Mouse (Mus musculus) spleen, postnatal 36 days (tissue): ENCODE measurements at regions not wholly inside any gene's neighbourhood (a gene's known extent, or its start where the extent isn't known, plus 50 kb on each side); places are given as distances from the start of the nearest gene placed in this dataset.

Source experiments
- DNase-seq, 2 experiments: peaks; one replicate each; pipeline ENCODE4 v3.0.0; 2022; ENCODE audit warnings: low spot score in 2 of 2, mixed read lengths in 1 of 2

- DNase-seq: no peak
Observed at GRCm38 (mm10) chr5:73729646-73730045, 78.5 kb downstream of the Spata18 start.

- DNase-seq: no peak
Observed at GRCm38 (mm10) chr5:73731423-73731822, 80.2 kb downstream of the Spata18 start.

DNA sequence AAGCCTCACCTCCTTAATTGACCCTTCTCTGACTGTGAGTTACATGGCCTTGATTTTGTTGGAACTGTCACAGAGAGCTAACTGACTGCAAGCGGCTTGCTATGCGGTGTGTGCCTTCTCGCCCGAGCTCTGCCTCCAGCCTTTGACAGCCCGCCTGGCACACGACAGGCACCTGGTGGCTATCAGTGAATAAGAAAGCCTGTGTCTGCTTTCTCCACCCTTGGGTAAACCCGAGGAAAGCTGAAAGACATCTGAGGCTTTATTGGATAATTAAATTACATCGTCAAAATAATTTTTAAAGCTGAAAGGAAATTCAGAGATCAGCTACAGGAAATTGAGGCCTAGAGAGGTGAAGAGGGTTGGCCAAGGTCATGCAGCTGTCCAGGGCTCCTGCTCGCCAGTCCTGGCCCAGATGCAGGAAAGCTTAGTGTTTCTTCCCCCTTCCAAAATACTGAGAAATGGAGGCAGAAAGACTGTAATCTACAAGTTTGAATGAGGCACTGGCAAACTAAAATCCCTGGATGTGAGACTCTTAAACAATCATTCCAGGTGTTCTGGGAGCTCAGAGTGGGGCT, 80.9 kb downstream of the Spata18 start:
- no peak for DNase-seq

DNA sequence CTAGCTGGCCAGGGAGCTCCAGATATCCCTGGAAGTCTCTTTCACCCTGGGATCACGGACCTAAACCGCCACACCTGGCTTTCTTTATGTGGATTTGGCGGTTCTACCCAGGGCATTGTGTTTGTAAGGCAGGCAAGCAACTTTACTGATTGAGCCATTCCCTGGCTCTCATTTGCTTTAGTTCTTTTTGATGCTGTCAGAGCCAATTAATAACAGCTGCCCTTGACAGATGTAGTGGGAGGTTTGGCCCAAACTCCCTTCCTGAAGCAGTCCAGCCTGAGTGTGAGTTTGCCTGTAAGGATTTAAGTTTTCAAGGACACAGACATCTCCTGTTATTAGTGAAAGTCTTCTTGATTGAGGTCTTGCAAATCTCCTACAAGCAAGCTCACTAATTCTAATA, 89.6 kb downstream of the Spata18 start:
- DNase-seq: no peak

GRCm38 (mm10) chr5:73741441-73741840, 90.3 kb downstream of the Spata18 start:
- DNase-seq: no peak

GRCm38 (mm10) chr5:73743953-73744352, 92.8 kb downstream of the Spata18 start:
- DNase-seq: no peak

DNA sequence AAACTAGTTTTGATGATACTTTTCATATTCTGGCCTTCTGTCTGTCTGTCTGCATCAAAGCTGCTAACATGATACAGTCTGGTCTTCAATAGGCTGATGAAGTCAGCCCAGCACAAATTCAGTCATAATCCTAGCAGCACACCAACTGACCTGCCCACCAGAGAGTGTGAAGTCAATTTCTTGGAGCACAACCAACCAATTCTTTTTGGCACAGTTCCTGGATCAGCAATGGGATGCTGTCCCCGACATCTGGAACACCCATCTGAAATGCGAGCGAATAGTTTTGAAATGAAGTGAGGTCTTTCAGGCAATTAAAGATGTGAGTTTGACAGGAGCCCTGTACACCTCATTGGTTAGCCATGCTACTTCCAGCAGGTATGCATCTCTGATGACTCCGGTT, 98.6 kb downstream of the Spata18 start:
- DNase-seq: no peak

DNA sequence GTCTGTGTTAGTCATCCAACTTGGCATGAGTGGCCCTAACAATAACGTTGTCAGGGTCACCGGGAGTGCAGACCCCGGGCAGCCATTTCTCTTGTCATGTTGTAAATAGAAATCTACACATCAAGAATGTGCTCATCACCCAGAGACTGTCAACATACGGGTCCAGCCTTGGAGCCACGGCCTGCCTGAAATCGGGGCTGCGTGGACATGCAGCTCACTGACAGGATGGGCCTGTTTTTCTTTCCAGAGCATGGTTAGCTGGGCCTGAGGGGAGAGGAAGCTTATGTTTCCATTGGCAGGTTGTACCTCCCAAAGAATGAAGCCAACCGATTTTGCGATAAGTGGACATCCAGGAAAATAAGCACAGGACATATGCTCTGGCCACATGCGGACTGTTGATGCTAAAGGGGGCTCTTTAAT, 101.1 kb downstream of the Spata18 start:
- DNase-seq: no peak

DNA sequence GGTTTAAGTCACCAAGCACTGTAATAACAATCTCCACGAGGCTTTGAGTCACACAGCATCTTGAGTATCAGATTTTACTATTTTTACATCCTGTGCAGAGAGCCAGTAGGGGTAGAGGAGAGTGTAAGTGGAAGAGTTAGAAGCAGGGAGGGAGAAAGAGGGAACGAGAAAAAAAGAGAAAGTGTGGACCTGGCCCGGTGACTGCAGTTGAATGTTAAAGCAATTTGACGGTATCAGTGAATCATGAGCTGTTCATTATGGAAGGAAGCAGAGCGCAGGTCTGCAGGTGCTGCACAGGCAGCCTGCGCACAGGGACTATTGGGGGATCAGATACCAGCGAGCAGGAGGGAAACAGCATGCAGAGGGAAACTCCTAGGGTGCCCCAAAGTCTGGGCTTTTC, 102.6 kb downstream of the Spata18 start:
- no peak for DNase-seq

DNA sequence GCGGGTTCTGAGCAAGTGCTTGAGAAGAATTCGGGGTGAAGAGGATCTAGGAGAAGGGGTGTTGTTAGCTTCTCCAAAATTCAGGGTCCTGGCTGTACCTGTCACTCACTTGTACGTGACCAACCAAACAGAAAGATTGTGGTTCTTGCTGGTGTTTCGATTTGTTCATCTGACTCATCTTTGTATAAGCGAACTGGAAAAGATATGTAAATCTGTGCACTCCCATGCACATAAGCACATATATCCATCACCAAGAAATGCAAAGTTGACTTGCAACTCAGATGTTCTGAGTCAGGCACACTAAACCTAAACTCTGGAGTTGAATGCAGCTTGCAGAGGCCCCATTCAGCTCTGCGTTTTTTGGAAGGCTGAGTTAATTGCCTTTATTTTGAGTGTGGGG, 107.4 kb downstream of the Spata18 start:
- no peak for DNase-seq

DNA sequence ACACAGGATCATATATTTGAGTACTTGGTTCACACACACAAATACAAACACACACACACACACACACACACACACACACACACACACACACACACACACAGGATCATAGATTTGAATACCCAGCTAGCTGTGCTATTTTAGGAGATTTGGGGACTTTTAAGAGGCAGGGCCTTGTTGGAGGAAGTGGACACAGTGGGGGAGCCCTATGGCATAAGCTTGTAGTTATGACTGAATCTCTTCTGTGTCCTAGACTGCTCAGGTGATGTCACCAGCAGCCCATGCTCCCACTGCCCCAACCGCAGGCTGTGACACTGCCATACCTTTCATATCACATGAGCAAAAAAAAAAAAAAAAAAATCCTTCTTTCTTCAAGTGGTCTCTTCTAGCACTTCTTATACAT, 110.1 kb downstream of the Spata18 start:
- no peak for DNase-seq

DNA sequence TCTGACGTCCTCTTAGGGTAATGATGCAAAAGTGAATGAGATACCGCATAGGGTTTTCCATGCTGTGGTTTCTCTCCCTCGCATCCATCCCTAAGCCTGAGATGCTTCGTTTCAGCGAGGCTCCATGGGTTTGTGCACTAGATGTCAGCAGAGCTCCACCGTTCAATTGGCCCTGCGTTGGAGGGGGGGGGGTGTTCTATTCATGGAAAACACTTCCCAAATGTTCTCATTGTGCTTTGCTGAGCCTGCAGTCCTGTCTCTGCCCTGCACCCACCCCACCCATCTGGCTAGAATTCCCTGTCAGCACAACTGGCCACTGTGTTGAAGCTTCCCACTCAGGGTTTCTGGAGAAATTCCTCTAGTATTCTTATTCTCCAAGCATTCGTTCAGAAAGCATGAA, 110.5 kb downstream of the Spata18 start:
- DNase-seq: no peak

DNA sequence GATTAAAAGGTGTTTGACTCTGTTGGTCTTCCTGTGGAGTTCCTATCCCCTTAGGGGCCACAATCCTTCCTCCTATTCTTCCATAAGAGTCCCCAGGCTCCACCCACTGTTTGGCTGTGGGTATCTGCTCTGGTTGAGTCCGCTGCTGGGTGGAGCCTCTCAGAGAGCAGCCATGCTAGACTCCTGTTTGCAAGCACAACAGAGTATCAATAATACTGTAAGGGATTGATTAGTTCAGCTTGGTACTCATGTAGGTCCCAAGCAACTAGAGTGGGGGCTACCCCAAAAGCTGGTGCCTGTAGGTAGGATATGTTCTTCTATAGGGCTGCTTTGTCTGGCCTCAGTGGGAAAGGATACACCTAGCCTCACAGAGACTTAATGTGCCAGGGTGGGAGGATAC, 113.0 kb downstream of the Spata18 start:
- no peak for DNase-seq

DNA sequence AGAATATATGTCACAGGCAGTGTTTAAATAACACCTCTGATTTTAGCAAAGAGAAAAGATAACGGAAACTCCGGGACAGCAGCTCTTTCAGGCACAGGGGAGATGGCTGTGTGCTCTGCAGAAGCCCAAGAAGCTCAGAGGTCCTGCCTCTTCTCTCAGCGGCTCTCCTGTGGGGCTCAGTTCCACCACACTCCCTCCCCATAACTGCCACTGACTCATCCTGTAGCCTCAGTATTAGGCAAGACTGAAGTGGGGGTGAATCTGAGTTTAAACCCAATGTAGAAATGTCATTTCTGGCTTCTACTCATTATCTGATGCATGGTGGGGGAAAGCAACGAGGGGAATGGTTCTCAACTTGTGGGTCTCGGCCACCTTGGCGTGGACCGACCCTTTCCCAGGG, 114.3 kb downstream of the Spata18 start:
- DNase-seq: no peak

- DNase-seq: no peak
Observed at GRCm38 (mm10) chr5:73768253-73768652, 117.1 kb downstream of the Spata18 start.

DNA sequence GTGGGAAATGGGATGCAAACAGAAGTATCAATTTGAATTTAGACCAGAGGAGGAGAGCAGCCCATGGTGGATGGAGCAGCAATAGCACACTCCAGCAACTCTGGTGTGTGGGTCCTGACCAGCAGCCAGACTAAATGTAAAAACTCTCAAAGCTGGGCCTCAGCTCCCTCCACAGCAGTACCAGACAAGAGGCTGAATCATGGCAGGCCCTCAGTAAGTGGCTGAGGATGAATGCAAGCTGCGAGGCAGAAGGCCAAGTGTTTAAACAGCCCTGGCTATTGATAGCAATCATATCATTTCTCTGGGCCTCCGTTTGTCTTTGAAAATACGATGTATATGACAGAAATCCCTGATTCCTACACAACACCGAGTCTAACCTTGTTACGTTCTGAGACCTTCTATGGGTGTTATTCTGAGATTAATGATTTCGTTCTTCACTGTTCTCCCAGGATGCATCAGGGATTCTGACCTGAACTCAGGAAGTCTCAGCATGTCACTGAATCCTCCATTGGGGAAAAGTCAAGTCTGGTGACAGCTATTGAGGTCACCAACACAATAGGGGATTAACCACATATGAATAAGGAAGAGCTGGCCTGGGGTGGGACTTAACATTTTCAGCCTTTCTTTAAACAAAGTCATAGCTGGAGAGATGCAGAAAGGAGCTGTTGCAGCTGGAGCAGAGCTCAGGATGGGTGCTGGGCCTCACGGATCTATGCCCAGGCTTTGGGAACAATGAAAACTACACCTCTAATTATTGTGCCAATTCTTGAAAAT, 124.8 kb downstream of the Spata18 start:
- DNase-seq: no peak

DNA sequence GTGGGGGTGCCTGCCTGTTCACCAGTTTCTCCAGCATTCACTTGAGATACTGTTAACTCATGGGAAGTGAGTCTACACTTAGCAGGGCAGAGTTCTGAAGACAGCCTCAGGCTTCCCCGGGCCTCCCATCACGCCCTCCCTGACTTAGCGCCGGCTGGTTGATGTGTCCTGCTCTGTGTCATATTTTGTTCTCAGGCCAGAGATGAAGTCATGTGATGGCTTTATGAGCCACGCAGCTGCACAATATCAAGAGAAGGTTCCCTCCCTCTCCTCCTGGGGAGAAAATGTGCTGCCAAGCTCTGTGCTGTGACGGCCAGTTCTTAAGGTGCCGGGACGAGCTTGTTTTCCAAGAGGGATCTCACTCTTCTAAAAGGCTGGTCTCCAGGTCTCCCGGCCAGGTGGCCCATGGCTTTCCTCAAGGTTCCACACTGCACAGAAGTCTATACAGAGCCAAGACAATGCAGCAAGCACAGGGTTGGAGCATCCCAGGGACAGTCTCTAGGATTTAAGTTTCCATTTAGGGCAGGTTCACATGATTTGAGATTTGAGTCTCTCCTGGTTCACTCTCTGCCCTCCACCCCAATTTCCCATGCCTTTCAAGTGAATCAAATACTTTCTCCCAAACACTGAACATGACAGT, 126.2 kb downstream of the Spata18 start:
- peak in 1 of 2 experiments; percentile 2 for DNase-seq

- DNase-seq: no peak
Observed at GRCm38 (mm10) chr5:73781190-73781940, 130.2 kb downstream of the Spata18 start.

GRCm38 (mm10) chr5:73782214-73783091, 131.3 kb downstream of the Spata18 start:
- no peak for DNase-seq

DNA sequence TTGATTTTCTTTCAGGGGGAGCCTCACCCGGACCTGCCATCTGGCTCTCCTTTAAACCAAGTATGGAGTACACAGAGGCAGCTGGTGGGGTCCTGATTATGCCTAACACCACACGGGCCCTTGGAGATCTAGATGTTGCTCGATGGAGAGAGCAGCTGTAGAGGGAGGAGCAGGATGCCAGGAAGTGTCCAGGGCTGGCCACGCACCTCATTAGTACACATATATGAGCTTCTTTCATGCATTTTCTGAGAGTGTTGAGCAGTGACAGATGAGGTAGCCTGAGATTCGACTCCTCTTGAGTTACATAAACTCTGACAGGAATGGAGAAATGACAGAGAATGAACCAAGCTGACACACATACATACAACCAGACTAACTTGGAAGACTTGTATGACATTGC, 136.1 kb downstream of the Spata18 start:
- no peak for DNase-seq

DNA sequence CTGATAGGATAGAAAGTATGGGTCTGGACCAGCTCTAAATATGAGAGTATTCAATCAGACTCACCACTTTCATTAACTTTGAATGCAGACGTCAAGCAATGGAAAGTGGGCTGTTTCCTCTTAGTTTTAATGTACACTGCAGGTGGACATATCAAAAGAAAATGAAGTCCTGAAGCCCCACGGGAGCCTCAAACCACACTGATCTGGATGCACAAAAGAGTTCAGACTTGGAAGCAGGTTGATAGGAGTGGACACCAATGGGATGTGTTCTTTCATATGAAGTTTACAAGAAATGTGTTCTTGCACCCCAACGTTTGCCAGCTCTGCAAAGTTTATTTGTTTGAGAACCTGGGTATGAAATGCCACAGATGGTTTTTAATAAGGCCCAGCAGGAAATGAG, 141.0 kb downstream of the Spata18 start:
- no peak for DNase-seq
